Mouse (Mus musculus): ENCODE results near the gene Gadl1. TPM values are rescaled to one million over a fixed set of nuclear protein-coding genes. Genes with fewer than 3 reads are reported as not detected.

The Gadl1 gene
- total RNA-seq, 2 experiments from 2014 or later, result not detected

DNA sequence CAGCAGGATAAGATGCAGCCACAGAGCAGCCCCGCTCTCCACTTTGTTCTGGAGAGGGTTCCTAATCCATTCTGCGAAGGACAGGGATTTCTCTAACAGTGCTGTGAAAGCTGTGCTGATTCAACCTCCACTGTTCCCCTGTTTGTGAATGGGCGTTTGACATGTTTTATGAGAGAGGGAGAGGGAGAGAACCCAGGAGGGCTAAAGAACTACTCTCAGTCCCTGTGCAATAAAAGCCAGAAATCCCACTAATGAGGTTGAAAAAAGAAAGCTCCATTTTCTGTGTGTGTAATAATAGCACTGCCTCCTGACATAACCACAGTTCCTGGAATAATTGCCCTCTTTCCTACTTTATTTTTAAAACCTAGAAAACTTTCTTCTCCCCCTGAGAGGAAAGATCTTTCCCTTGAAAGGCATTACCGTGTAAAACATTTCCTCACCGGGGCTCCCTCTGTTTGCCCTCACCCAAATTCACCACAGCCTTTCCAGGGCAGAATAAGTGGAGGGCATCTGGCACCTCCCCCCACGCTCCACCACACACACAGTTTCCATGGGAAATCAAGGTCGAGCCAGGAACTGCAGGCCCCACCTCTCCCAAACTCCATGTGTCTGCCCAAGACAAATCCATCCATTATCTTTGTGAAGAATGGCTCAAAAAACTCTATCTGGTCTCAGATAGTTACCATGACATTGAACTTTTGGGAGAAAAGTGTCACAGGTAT lies 24.1 kb downstream of the Gadl1 start:
- no peak for ATAC-seq (replicated peaks; ENCODE audit: low FRiP score, low TSS enrichment, poor library complexity, severe bottlenecking)

DNA sequence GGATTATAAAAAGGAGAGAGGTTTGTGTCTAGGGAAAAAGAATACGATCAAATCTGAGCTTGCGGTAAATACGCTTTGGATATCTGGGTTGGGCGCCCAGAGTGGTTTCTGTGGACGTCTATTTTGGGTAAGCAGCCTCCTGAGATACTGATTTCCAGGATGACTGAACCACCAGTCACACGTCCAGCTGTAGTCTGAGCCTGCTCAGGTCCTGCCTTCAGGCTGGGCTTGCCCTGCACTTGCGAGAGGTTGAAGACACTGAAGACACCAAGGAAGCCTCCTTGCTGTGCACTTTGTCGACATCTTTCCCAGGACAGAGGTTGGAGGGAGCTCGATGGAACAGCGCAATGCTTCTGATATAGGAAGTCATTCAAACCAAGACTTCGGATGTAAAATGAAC lies 25.0 kb downstream of the Gadl1 start:
- ATAC-seq (replicated peaks; ENCODE audit: low FRiP score, low TSS enrichment, poor library complexity, severe bottlenecking), result no peak

- ATAC-seq (replicated peaks; ENCODE audit: low FRiP score, low TSS enrichment, poor library complexity, severe bottlenecking), result no peak
Measured at GRCm38 (mm10) chr9:115936350-115936749, 27.1 kb downstream of the Gadl1 start.

- no peak for ATAC-seq (replicated peaks; ENCODE audit: low FRiP score, low TSS enrichment, poor library complexity, severe bottlenecking)
Measured at GRCm38 (mm10) chr9:115937915-115938314, 28.7 kb downstream of the Gadl1 start.

DNA sequence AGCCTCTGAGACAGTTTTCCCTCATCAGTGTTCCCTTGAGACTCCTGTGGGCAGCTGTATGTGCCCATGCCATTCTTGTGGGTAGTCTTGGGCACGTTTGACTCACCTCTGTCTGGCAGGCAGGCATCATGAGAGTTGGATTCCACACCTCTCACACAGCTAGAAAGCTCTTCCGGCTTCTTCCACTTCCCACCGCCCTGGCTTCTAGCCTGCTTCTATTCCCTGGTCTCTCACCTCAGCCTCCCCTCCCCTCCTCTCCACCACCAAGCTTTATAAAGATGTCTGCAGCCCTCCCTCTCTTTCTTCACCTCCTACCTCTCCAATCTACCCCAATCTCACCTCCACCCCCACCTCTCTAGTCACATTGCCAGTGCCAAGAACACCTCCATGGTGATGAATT lies 30.2 kb downstream of the Gadl1 start:
- ATAC-seq (replicated peaks; ENCODE audit: low FRiP score, low TSS enrichment, poor library complexity, severe bottlenecking), result no peak

GRCm38 (mm10) chr9:115941171-115941570 lies 31.9 kb downstream of the Gadl1 start:
- ATAC-seq (replicated peaks; ENCODE audit: low FRiP score, low TSS enrichment, poor library complexity, severe bottlenecking), result no peak

GRCm38 (mm10) chr9:115942486-115942885 lies 33.2 kb downstream of the Gadl1 start:
- no peak for ATAC-seq (replicated peaks; ENCODE audit: low FRiP score, low TSS enrichment, poor library complexity, severe bottlenecking)

DNA sequence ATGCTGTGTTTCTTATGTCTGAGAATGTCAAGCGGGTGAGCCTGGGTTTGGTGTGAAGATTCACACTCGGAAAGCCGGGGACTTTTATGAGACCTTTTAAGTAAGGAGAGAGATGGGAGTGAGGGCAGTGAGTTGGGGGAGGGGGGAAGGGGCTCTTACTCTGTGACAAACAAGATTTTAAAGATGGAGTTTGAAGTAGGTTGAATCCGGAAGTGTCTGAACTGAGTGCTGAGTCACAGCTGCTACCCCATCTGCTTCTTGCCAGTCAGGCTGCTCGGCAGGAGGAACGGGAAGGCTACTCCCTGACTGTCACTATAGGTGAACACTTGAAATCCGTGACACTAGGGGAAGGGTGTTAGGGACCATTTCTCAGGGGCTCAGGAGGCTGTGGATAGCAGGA lies 33.7 kb downstream of the Gadl1 start:
- ATAC-seq (replicated peaks; ENCODE audit: low FRiP score, low TSS enrichment, poor library complexity, severe bottlenecking), result peak; percentile 53; the same call in 1 of the 2 replicates

- ATAC-seq (replicated peaks; ENCODE audit: low FRiP score, low TSS enrichment, poor library complexity, severe bottlenecking), result 0 out of 2 replicates have a peak, but pooled peaks have one; percentile 16
Measured at GRCm38 (mm10) chr9:115943577-115944320, 34.5 kb downstream of the Gadl1 start.

- no peak for ATAC-seq (replicated peaks; ENCODE audit: low FRiP score, low TSS enrichment, poor library complexity, severe bottlenecking)
Measured at GRCm38 (mm10) chr9:115965056-115965455, 55.8 kb downstream of the Gadl1 start.

DNA sequence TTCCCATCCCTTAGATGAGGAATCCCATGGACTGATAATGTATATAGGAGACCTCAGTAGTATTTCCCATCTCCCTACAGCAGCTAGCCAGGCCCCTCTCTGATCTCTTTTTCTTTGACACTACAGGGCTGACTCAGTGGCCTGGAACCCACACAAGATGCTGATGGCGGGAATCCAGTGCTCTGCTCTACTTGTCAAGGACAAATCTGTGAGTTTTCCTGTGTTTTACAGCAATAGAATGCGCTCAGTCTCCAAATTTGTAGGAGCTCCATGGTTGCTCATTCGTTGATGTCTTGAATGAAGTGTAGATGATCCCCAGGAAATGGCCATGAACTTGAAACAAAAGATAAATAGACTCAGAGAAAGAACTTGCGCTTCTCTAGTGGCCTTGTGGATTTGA lies 56.9 kb downstream of the Gadl1 start:
- ATAC-seq (replicated peaks; ENCODE audit: low FRiP score, low TSS enrichment, poor library complexity, severe bottlenecking), result no peak

DNA sequence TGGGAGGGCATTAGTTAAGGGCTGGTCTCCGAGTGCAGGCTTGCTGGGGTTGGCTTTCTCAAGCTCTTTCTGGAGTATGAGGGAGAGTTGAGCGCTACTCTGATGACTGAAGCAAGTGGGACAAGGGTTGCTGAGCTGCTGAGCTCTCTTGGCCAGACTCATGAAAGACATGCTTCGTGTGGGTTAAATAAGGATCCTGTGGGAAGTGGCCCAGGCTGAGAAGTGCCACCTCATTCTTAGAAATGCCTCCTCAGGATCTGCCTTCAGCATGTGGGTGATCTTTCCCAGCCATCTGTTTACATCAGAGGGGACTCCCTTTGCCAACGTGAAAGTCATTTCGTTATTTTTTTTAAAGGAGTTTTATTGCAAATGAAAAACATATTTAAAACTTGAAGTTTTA lies 57.5 kb downstream of the Gadl1 start:
- ATAC-seq (replicated peaks; ENCODE audit: low FRiP score, low TSS enrichment, poor library complexity, severe bottlenecking), result no peak

GRCm38 (mm10) chr9:115967638-115968037 lies 58.4 kb downstream of the Gadl1 start:
- no peak for ATAC-seq (replicated peaks; ENCODE audit: low FRiP score, low TSS enrichment, poor library complexity, severe bottlenecking)

GRCm38 (mm10) chr9:115976901-115977300 lies 67.6 kb downstream of the Gadl1 start:
- no peak for ATAC-seq (replicated peaks; ENCODE audit: low FRiP score, low TSS enrichment, poor library complexity, severe bottlenecking)

- ATAC-seq (replicated peaks; ENCODE audit: low FRiP score, low TSS enrichment, poor library complexity, severe bottlenecking), result no peak
Measured at GRCm38 (mm10) chr9:115977598-115978240, 68.5 kb downstream of the Gadl1 start.

GRCm38 (mm10) chr9:115978478-115978877 lies 69.2 kb downstream of the Gadl1 start:
- ATAC-seq (replicated peaks; ENCODE audit: low FRiP score, low TSS enrichment, poor library complexity, severe bottlenecking), result no peak

GRCm38 (mm10) chr9:115990661-115991060 lies 81.4 kb downstream of the Gadl1 start:
- ATAC-seq (replicated peaks; ENCODE audit: low FRiP score, low TSS enrichment, poor library complexity, severe bottlenecking), result peak; percentile 68

DNA sequence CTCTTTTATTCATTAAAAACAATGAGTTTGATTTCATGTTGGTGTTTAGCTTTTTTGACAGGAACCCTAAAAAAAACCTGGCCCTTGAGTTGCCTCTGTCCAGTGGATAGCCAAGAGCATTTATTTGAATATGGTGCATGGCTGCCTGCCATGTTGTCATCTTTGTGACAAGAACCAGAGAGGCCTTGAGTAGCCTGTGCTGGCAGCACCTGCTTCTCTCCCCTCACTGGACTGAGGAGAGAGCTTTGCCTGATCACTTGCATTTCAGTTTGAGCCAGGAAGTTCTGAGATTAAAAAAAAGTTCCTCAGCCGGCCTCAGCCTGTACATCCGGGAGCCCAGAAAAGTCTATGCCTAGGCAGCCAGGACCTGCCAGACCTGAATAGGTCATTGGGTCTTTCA lies 85.5 kb downstream of the Gadl1 start:
- ATAC-seq (replicated peaks; ENCODE audit: low FRiP score, low TSS enrichment, poor library complexity, severe bottlenecking), result no peak

- no peak for ATAC-seq (replicated peaks; ENCODE audit: low FRiP score, low TSS enrichment, poor library complexity, severe bottlenecking)
Measured at GRCm38 (mm10) chr9:115995856-115996560, 86.8 kb downstream of the Gadl1 start.

DNA sequence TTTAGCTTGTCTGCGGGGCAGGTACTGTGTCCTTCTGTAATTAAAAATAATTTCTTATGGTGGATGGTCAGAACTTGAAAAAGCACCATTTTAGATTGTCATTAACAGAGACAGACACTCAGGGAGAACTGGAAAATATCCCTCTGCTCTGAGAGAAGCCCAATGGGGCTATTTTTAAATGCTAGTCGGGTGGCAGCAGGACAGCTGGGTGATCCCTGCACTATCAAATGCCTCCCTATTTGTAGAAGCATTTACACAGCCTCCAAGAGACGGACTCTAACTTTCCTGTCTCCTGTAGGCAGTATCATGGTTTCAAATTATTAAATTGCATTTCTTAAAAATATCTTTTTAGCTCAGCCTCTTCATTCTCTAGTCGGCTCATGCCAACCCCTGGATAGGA lies 89.1 kb downstream of the Gadl1 start:
- ATAC-seq (replicated peaks; ENCODE audit: low FRiP score, low TSS enrichment, poor library complexity, severe bottlenecking), result no peak
